Mouse (Mus musculus) adrenal gland, adult 8-10 months (tissue): ENCODE data around the gene Glp1r. TPM values are rescaled to one million over a fixed set of nuclear protein-coding genes. Genes with fewer than 3 reads are reported as not detected.
A peak's percentile ranks its signal among the peaks of the same experiment; 100 is the strongest.

Source experiments
- DNase-seq: peaks from one replicate; pipeline ENCODE4 v3.0.0; 2022
- total RNA-seq, 4 experiments: library from RNA; stranded (reverse); gene quantifications; 2 replicates each; pipeline ENCODE4 v1.2.4; 2022

The Glp1r gene
- under 1 TPM; 0.08 to 0.20 (median 0.11) TPM for total RNA-seq

GRCm38 (mm10) chr17:30901627-30902026 is at the start of gene Glp1r:
Gene Glp1r, plus strand, starts transcription at chr17:30901817.
- DNase-seq = no peak

GRCm38 (mm10) chr17:30852345-30852744 is 49.3 kb upstream of the Glp1r start:
- no peak for DNase-seq

DNA sequence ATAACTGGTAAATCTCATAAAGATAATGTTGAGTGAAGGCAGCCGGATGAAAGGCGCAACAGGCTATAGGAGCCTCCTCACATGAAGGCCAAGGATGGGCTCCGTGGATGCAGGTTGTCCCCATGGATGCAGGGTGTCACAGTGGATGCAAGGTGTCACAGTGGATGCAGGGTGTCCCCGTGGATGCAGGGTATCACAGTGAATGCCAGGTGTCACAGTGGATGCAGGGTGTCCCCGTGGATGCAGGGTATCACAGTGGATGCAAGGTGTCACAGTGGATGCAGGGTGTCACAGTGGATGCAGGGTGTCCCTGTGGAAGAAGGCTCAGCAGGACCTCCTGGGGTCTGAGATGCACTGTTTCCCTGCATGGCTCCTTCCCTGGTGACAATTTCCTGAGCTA is 44.3 kb upstream of the Glp1r start:
- no peak for DNase-seq

DNA sequence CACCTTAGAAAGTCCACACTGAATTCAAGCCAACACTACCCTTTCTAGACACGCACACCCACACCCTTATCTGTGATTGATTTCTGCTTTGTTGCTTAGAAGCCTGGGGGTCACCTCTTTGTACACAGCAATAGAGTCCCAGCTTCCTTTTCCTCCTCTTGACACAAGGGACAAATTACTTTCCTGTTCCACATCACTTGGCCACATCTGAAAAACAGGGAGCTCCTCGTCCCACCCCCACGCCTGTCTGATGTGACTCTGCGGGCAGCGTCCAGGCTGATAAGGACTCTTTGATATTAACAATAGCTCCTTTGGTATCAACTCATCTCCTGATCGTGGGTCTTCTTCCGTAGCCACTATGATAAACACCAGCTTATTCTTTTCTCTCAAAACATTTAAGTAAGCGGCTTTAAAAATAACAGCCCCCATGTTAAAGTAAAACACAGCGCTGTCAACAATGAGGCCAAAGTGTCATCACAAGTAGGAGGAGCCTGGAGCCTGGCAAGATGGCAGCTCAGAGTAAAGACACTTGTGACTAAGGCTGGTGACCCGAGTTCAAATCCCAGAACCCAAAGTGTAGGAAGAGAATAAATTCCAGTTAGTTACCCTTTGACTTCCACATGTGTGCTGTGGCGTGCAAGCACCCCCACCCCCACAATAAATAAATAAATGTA is 42.9 kb upstream of the Glp1r start:
- DNase-seq = peak; percentile 33

DNA sequence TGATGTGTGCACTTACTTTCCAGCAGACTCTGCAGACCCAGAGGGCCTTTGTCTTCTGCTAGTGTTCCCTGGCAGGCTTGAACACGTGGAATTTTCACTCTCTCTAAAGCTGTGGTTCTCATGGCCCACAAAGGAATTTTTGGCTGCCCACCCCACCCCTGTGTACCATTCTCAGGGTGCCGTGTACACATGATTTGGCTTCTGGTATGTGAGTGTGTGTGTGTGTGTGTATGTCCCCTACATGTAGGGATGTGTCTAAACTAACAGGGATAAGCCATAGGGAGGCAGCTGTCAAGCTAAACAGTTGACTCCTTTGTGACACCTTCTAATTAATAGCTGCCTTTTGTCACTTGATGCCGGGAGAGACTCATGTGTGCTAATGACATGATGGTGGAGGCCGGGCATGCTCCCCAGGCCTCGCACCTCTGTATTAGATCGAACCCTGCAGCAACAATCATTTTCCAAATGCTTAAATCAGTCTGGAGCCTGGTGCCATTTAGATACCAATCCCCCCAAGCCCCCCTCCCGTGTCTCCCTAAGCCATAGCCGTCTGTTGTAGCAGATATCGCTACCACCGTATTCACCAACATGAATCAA is 41.5 kb upstream of the Glp1r start:
- no peak for DNase-seq

DNA sequence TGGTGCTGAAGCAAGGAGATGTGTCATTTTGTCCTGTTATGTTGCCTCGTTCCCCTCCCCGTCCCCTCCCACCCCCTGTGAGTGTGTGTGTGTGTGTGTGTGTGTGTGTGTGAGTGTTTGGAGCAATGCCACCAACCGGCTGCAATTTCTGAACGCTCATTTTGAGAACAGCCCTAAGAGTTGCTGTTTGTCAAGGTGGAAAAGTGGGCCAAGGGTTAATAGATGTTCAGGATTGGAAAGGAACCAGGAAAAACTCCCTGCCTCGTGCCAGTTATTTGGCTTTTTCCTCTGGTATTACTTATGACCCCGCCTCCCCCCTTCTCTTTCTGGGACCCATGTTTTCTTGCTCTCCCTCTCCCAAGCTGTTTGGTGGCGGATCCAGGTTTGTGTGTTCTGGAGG is 41.0 kb upstream of the Glp1r start:
- DNase-seq = no peak

GRCm38 (mm10) chr17:30866281-30866680 is 35.3 kb upstream of the Glp1r start:
- DNase-seq = no peak

DNA sequence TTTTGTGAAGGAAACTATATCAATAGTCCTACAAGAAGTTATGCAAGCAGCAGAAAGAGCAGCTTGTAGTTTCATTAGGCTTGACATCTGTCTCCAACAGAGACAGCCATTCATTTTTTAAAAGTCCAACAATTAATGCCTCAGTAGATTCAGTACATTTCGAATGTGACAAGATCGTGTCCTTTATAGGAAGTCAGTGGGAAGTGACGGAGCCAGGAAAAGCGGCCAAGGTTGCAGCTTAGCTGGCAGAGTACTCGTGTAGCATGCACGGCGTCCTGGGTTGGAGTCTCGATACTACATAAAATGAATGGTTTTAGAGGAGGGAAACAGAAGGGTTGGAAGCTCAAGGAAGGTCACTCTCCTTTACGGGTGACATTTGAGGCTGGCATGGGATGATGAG is 34.7 kb upstream of the Glp1r start:
- DNase-seq = peak; percentile 32

GRCm38 (mm10) chr17:30871040-30871439 is 30.6 kb upstream of the Glp1r start:
- no peak for DNase-seq

- no peak for DNase-seq
These were observed 27.3 kb upstream of the Glp1r start for GRCm38 (mm10) chr17:30874276-30874675.

- DNase-seq = no peak
These were observed 24.2 kb upstream of the Glp1r start for GRCm38 (mm10) chr17:30877456-30877855.

DNA sequence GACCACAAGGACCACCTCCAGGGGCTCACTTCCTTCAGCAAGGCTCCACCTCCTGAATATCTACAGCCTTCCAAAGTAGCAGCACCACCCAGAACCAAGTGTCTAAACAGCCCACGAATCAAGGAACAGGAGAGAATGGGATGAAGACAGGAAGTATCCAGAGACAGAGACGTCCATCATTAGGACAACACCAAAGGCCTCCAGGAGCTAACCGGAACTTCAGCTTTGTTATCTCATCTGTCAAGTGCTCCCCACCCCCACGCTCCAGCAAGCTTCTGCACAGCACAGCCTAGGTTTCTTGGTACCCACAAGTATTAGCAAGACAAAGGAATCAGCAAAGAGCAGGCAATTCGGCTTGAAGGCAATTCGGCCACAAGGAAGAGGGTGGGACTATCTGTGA is 23.0 kb upstream of the Glp1r start:
- DNase-seq = no peak

- DNase-seq = no peak
These were observed 21.2 kb upstream of the Glp1r start for GRCm38 (mm10) chr17:30880391-30880790.

GRCm38 (mm10) chr17:30881001-30881400 is 20.6 kb upstream of the Glp1r start:
- DNase-seq = no peak

GRCm38 (mm10) chr17:30882206-30882605 is 19.4 kb upstream of the Glp1r start:
- no peak for DNase-seq

- DNase-seq = no peak
These were observed 18.1 kb upstream of the Glp1r start for GRCm38 (mm10) chr17:30883534-30883933.

DNA sequence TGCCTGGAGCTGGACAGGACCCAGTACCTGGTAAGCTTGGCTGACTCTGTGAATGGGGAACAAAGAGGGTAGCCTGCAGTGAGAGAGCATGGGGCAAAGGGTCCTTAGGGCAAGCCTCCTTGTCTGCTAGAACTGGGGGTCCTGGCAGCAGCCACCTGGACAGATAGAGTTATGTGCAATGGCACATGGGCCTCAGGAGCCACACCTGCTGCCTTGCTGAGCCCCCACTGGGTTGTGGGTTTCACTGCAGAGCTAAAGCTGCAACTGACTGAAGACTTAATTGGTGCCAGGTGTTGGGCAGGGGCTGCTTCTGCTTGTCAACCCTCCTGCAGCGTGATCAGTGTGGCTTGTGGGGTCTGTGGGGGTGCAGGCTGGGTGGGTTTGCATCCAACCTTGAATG is 9.5 kb upstream of the Glp1r start:
- no peak for DNase-seq

- no peak for DNase-seq
These were observed 8.9 kb upstream of the Glp1r start for GRCm38 (mm10) chr17:30892730-30893129.

DNA sequence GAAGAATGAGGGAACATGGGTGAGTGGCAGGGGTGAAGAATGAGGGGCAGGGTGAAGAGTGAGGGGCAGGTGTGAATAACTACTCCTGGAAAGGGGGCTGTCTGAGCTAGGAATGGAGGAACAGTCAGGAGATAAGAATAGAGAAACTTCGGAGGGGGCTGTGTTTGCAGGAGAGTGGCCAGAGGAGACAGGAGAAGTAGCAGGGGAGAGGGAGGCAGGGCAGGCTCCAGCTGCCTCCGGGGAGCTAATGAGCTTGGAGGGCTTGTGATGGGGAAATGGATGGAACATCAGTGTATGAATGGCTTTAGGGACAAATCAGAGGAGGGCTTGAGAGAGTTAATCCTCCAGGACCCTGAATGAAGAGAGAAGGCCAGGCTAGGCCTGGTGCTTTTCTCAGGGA is 4.5 kb upstream of the Glp1r start:
- DNase-seq = no peak

- no peak for DNase-seq
These were observed 2.5 kb downstream of the Glp1r start for GRCm38 (mm10) chr17:30904096-30904495.

- DNase-seq = no peak
These were observed 6.0 kb downstream of the Glp1r start for GRCm38 (mm10) chr17:30907577-30907976.

DNA sequence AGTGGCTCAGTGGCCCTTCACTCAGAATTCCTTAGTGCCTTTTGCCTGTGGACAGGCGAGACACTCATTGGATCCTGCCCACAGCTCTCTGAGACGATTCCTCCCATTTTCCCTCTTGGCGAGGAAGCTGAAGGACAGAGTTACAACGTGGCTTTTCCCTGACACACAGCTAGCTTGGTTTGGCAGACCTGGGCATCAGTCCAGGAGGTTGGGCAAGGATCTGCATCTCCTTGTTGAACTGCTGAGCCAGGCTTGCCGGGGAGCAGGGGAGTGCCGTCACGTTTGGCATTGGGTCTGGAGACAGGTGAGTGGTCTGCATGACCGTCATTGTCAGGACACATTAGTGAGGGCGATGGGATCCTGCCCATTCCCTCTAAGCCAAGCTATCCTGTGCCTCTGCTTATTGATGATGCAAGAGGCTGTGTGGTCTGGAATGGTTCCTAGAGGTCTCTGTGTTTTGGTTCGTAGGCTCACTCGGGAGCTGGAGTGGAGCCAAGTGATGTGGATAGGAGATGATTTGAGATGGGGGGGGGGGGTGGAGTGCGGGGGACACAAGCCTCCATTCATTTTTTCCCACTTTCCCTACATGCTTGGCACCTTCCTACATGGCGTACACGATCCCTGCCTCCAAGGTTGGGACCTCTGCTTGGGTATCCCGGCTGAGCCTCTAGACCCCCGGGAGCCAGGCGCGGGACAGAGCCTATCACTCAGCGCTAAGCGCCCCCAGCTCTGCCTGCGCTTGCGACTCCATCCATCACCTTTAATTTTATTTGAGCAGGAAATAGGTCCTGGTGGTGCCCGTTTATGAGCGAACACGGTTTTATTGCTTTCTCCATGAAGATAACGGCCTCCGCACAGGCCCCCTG is 9.5 kb downstream of the Glp1r start:
- peak; percentile 49 for DNase-seq

DNA sequence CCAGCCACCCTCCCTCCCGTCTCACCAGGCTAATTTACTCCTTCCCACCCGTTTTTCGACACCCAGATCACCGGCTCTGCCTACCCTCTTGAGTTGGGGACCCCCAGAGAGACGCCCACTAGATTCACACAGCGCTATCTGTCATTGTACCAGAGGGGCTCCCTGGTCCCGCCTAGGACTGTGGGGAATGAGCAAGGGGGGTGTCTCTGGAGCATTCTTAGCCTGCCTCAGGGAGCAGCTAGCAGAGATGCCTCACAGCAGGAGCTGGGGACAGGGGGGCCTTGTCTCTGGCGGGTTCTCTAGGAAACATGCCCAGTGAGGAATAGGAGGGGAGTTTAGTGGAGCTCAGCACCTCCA is 10.1 kb downstream of the Glp1r start:
- no peak for DNase-seq

GRCm38 (mm10) chr17:30912536-30912935 is 10.9 kb downstream of the Glp1r start:
- no peak for DNase-seq
